In genomic region chr1:158573168-158573567, GRCm38 (mm10) we compare ENCODE assay signal across 16 mouse cellular contexts.
"Had no signal": no experiment of that assay in that cellular context is flagged by ENCODE, and none has a peak within 500 bp of the region (broad histone marks: within the 10 kb centered on the region; RNA-seq: fewer than 3 reads in every experiment).

No protein-coding gene starts in this region.

- DNase-seq: kidney, adult 8-10 months; kidney, postnatal 14 days; kidney, postnatal 4 days; liver, embryonic 13.5 days; lung, adult 2 months; lung, postnatal 14 days; lung, postnatal 4 days; midbrain, embryonic 14.5 days; right cerebral cortex, adult 18-20 months; right cerebral cortex, postnatal 14 days; right cerebral cortex, postnatal 4 days; thymus, adult 2 months; thymus, postnatal 14 days had no signal

- H3K27ac ChIP-seq: kidney, embryonic 15.5 days; liver, embryonic 13.5 days; stomach, postnatal 0 days had no signal

- H3K4me2 ChIP-seq: kidney, embryonic 15.5 days; liver, embryonic 13.5 days; midbrain, embryonic 11.5 days had no signal

- H3K4me3 ChIP-seq: kidney, embryonic 15.5 days; liver, embryonic 13.5 days had no signal

- H3K9ac ChIP-seq: kidney, embryonic 15.5 days; liver, embryonic 13.5 days had no signal

- H3K27me3 ChIP-seq: kidney, embryonic 15.5 days; liver, embryonic 13.5 days had no signal

- H3K36me3 ChIP-seq: kidney, embryonic 15.5 days; liver, embryonic 13.5 days had no signal

- H3K4me1 ChIP-seq: kidney, embryonic 15.5 days; liver, embryonic 13.5 days had no signal

- H3K9me3 ChIP-seq: kidney, embryonic 15.5 days; liver, embryonic 13.5 days had no signal
